Mouse (Mus musculus) liver, embryonic 15.5 days (tissue): ENCODE results near the gene Rnf10. TPM values are rescaled to one million over a fixed set of nuclear protein-coding genes. Genes with fewer than 3 reads are reported as not detected.
A peak's percentile ranks its signal among the peaks of the same experiment; 100 is the strongest.

Experiments
- ATAC-seq: fragments of 200-750 bp; cut with Nextera tagmentation; 2 replicates; pipeline ENCODE4 v1.8.0; 2017; ENCODE audit warnings: moderate number of reproducible peaks, mild to moderate bottlenecking, moderate library complexity; ENCODE audit not compliant: insufficient read depth
- H3K27ac ChIP-seq: fragments of 300-500 bp; sonication (generic); replicated peaks from 2 replicates; pipeline ENCODE4 v1.5.1; 2015; ENCODE audit warnings: mild to moderate bottlenecking, inconsistent platforms
- H3K27me3 ChIP-seq: fragments of 300-500 bp; sonication (generic); 2 replicates; pipeline ENCODE4 v1.6.1; 2015; ENCODE audit warnings: mild to moderate bottlenecking, inconsistent platforms
- H3K36me3 ChIP-seq: fragments of 300-500 bp; sonication (generic); replicated peaks from 2 replicates; pipeline ENCODE4 v1.6.1; 2015; ENCODE audit warnings: moderate library complexity, mild to moderate bottlenecking, inconsistent platforms
- H3K4me1 ChIP-seq: fragments of 300-500 bp; sonication (generic); replicated peaks from 2 replicates; pipeline ENCODE4 v1.6.1; 2015; ENCODE audit warnings: inconsistent platforms
- H3K4me2 ChIP-seq: fragments of 300-500 bp; sonication (generic); 2 replicates; pipeline ENCODE4 v1.6.1; 2015; ENCODE audit warnings: moderate library complexity, mild to moderate bottlenecking, inconsistent platforms
- H3K4me3 ChIP-seq: fragments of 300-500 bp; sonication (generic); replicated peaks from 2 replicates; pipeline ENCODE4 v1.5.1; 2015; ENCODE audit warnings: mild to moderate bottlenecking, inconsistent platforms
- H3K9ac ChIP-seq: fragments of 300-500 bp; sonication (generic); 2 replicates; pipeline ENCODE4 v1.6.1; 2015; ENCODE audit warnings: moderate library complexity, mild to moderate bottlenecking, inconsistent platforms
- H3K9me3 ChIP-seq: fragments of 300-500 bp; sonication (generic); replicated peaks from 2 replicates; pipeline ENCODE4 v1.6.1; 2016; ENCODE audit warnings: inconsistent platforms
- WGBS: fragments of 180-500 bp; shearing (Covaris S2); methylation state at CpG from one replicate; pipeline ENCODE4 v1.1.7; 2015; ENCODE audit warnings: mixed read lengths; ENCODE audit not compliant: insufficient replicate concordance; 5-methylcytosine and 5-hydroxymethylcytosine counted together
- polyA plus RNA-seq: library from polyadenylated mRNA; unstranded; fragments of >200 nt; fragmentation: Nextera tagmentation; extraction: Ambion mirVana; gene quantifications from 2 replicates; pipeline ENCODE4 v1.2.1, GENCODE M21; 2015

The Rnf10 gene
- polyA plus RNA-seq, 1 experiment from 2014 or later = 146 TPM

GRCm38 (mm10) chr5:115300792-115301614 lies 28.3 kb upstream of the Rnf10 start, which contains the start of gene Dynll1:
Dynll1 (minus strand) TSS chr5:115300999.
- H3K9ac ChIP-seq = peak within 1 kb of the TSS; percentile 93
- WGBS = 1% methylated on average over 65 of the region's 66 CpGs
- H3K27me3 ChIP-seq = no peaks in the 10 kb centered on the region
- H3K4me3 ChIP-seq = peak within 1 kb of the TSS; percentile 95
- no peaks in the 10 kb centered on the region for H3K9me3 ChIP-seq
- H3K4me2 ChIP-seq = peak within 1 kb of the TSS; percentile 98
- peaks cover 33% of the 10 kb centered on the region for H3K36me3 ChIP-seq
- H3K27ac ChIP-seq = peak within 1 kb of the TSS; percentile 94
- peak; percentile 96 for ATAC-seq
- peaks cover 53% of the 10 kb centered on the region for H3K4me1 ChIP-seq

GRCm38 (mm10) chr5:115300035-115300744 lies 27.5 kb upstream of the Rnf10 start:
- Histone ChIP-seq H3K4me3 (peak overlapping the region; percentile 95), H3K27ac (peak overlapping the region; percentile 94), H3K9ac (peak overlapping the region; percentile 93), H3K9me3 (no peaks in the 10 kb centered on the region), H3K4me1 (peaks cover 59% of the 10 kb centered on the region), H3K27me3 (no peaks in the 10 kb centered on the region), H3K36me3 (peaks cover 41% of the 10 kb centered on the region), H3K4me2 (peak overlapping the region; percentile 98)
- ATAC-seq = peak; percentile 8
- WGBS = under 1% methylated on average over 45 of the region's 46 CpGs

- Histone ChIP-seq H3K9ac (no peak overlapping the region), H3K9me3 (no peaks in the 10 kb centered on the region), H3K27ac (peak overlapping the region; percentile 79), H3K36me3 (peaks cover 71% of the 10 kb centered on the region), H3K4me2 (peak overlapping the region; percentile 41), H3K4me3 (no peak overlapping the region), H3K4me1 (peaks cover 45% of the 10 kb centered on the region), H3K27me3 (no peaks in the 10 kb centered on the region)
- 57% methylated on average over 10 of the region's 10 CpGs for WGBS
- ATAC-seq = no peak
These were observed 23.6 kb upstream of the Rnf10 start for GRCm38 (mm10) chr5:115296347-115296746.

GRCm38 (mm10) chr5:115294173-115294572 lies 21.5 kb upstream of the Rnf10 start:
- Histone ChIP-seq H3K9me3 (no peaks in the 10 kb centered on the region), H3K4me1 (peaks cover 34% of the 10 kb centered on the region), H3K4me3 (no peak overlapping the region), H3K9ac (no peak overlapping the region), H3K27ac (no peak overlapping the region), H3K27me3 (no peaks in the 10 kb centered on the region), H3K36me3 (peaks cover 87% of the 10 kb centered on the region), H3K4me2 (no peak overlapping the region)
- WGBS = 82% methylated on average over 8 of the region's 8 CpGs
- ATAC-seq = no peak

- Histone ChIP-seq H3K4me2 (no peak overlapping the region), H3K9me3 (no peaks in the 10 kb centered on the region), H3K27ac (no peak overlapping the region), H3K27me3 (no peaks in the 10 kb centered on the region), H3K36me3 (peaks cover 51% of the 10 kb centered on the region), H3K4me3 (no peak overlapping the region), H3K4me1 (peaks cover 29% of the 10 kb centered on the region), H3K9ac (no peak overlapping the region)
- WGBS = 74% methylated on average over 3 of the region's 3 CpGs
- ATAC-seq = 0 out of 2 replicates have a peak, but pooled peaks have one; percentile 16
These were observed 12.0 kb upstream of the Rnf10 start for GRCm38 (mm10) chr5:115284735-115285134.

GRCm38 (mm10) chr5:115280050-115280687 lies 7.5 kb upstream of the Rnf10 start:
- H3K27me3 ChIP-seq = no peaks in the 10 kb centered on the region
- 3% methylated on average over 17 of the region's 17 CpGs for WGBS
- peaks cover 46% of the 10 kb centered on the region for H3K4me1 ChIP-seq
- peak overlapping the region; percentile 66 for H3K27ac ChIP-seq
- peaks cover 18% of the 10 kb centered on the region for H3K36me3 ChIP-seq
- 0 out of 2 replicates have a peak, but pooled peaks cover 2% of the 10 kb centered on the region for H3K9me3 ChIP-seq
- peak; percentile 35 for ATAC-seq
- H3K4me2 ChIP-seq = peak overlapping the region; percentile 93
- peak overlapping the region; percentile 97 for H3K4me3 ChIP-seq
- H3K9ac ChIP-seq = peak overlapping the region; percentile 88

GRCm38 (mm10) chr5:115279226-115280049 lies 6.7 kb upstream of the Rnf10 start, which contains the start of gene Coq5:
Coq5 (plus strand) TSS chr5:115279666.
- peaks cover 51% of the 10 kb centered on the region for H3K4me1 ChIP-seq
- peak; percentile 74 for ATAC-seq
- peak within 1 kb of the TSS; percentile 97 for H3K4me3 ChIP-seq
- 0 out of 2 replicates have a peak, but pooled peaks cover 2% of the 10 kb centered on the region for H3K9me3 ChIP-seq
- H3K36me3 ChIP-seq = peaks cover 11% of the 10 kb centered on the region
- WGBS = 3% methylated on average over 45 of the region's 45 CpGs
- peak within 1 kb of the TSS; percentile 66 for H3K27ac ChIP-seq
- no peaks in the 10 kb centered on the region for H3K27me3 ChIP-seq
- peak within 1 kb of the TSS; percentile 88 for H3K9ac ChIP-seq
- peak within 1 kb of the TSS; percentile 93 for H3K4me2 ChIP-seq

- Histone ChIP-seq H3K4me2 (no peak overlapping the region), H3K9ac (no peak overlapping the region), H3K4me3 (no peak overlapping the region), H3K36me3 (peaks cover 5% of the 10 kb centered on the region), H3K27me3 (no peaks in the 10 kb centered on the region), H3K4me1 (peaks cover 51% of the 10 kb centered on the region), H3K9me3 (0 out of 2 replicates have a peak, but pooled peaks cover 2% of the 10 kb centered on the region), H3K27ac (0 out of 2 replicates have a peak overlapping the region, but pooled peaks have one; percentile 33)
- ATAC-seq = no peak
- 54% methylated on average over 2 of the region's 2 CpGs for WGBS
These were observed 6.1 kb upstream of the Rnf10 start for GRCm38 (mm10) chr5:115278785-115279184.

- Histone ChIP-seq H3K4me3 (no peak overlapping the region), H3K9ac (no peak overlapping the region), H3K27me3 (no peaks in the 10 kb centered on the region), H3K27ac (no peak overlapping the region), H3K9me3 (0 out of 2 replicates have a peak, but pooled peaks cover 2% of the 10 kb centered on the region), H3K36me3 (no peaks in the 10 kb centered on the region), H3K4me2 (no peak overlapping the region), H3K4me1 (peaks cover 50% of the 10 kb centered on the region)
- 86% methylated on average over 1 of the region's 1 CpGs for WGBS
- no peak for ATAC-seq
These were observed 5.4 kb upstream of the Rnf10 start for GRCm38 (mm10) chr5:115278053-115278452.

GRCm38 (mm10) chr5:115275998-115276397 lies 3.3 kb upstream of the Rnf10 start:
- no peak overlapping the region for H3K4me3 ChIP-seq
- 0 out of 2 replicates have a peak, but pooled peaks cover 2% of the 10 kb centered on the region for H3K9me3 ChIP-seq
- no peak for ATAC-seq
- H3K27ac ChIP-seq = no peak overlapping the region
- 55% methylated on average over 14 of the region's 14 CpGs for WGBS
- H3K4me1 ChIP-seq = peaks cover 43% of the 10 kb centered on the region
- no peak overlapping the region for H3K4me2 ChIP-seq
- no peaks in the 10 kb centered on the region; the same call in 1 of the 2 replicates for H3K36me3 ChIP-seq
- no peak overlapping the region for H3K9ac ChIP-seq
- no peaks in the 10 kb centered on the region for H3K27me3 ChIP-seq
